Mouse (Mus musculus): Measurements from ENCODE around the gene Cdx2. TPM values are rescaled to one million over a fixed set of nuclear protein-coding genes. Genes with fewer than 3 reads are reported as not detected.
A peak's percentile ranks its signal among the peaks of the same experiment; 100 is the strongest.

The Cdx2 gene
- polyA plus RNA-seq, 1 experiment: 0.70 TPM

GRCm38 (mm10) chr5:147270673-147271655 lies 36.1 kb downstream of the Cdx2 start:
- no peak for TF ChIP-seq POLR2A (IDR thresholded peaks at IDR 0.05; ENCODE audit: insufficient read depth, low read length)
- no peak for TF ChIP-seq CTCF (IDR thresholded peaks at IDR 0.05; ENCODE audit: low read depth, low read length)
- no peak for TF ChIP-seq EP300 (IDR thresholded peaks at IDR 0.05; ENCODE audit: insufficient read depth, low read depth, low read length)
- H3K36me3 ChIP-seq (ENCODE audit: control insufficient read depth, insufficient read depth, low read length, poor library complexity, severe bottlenecking): no peaks in the 10 kb centered on the region
- no peaks in the 10 kb centered on the region for H3K4me1 ChIP-seq (ENCODE audit: control insufficient read depth, insufficient read depth, low read length)
- 0 out of 2 replicates have a peak overlapping the region, but pooled peaks have one; percentile 19 for H3K9ac ChIP-seq (ENCODE audit: low read depth, poor library complexity, severe bottlenecking)
- no peak overlapping the region for H3K27ac ChIP-seq (ENCODE audit: insufficient read depth, low read length)
- H3K9me3 ChIP-seq (replicated peaks; ENCODE audit: control insufficient read depth, insufficient read depth, low read length, poor library complexity, severe bottlenecking): no peaks in the 10 kb centered on the region
- peak overlapping the region; percentile 34; the same call in 1 of the 2 replicates for H3K4me3 ChIP-seq (ENCODE audit: low read depth, low read length)
- peaks cover 23% of the 10 kb centered on the region for H3K27me3 ChIP-seq (ENCODE audit: control insufficient read depth, insufficient read depth, low read length, poor library complexity, severe bottlenecking)

- Histone ChIP-seq H3K9me3 (replicated peaks; ENCODE audit: control insufficient read depth, insufficient read depth, low read length, poor library complexity, severe bottlenecking) (no peaks in the 10 kb centered on the region), H3K27me3 (ENCODE audit: control insufficient read depth, insufficient read depth, low read length, poor library complexity, severe bottlenecking) (peaks cover 17% of the 10 kb centered on the region), H3K9ac (ENCODE audit: low read depth, poor library complexity, severe bottlenecking) (0 out of 2 replicates have a peak within 1 kb of the TSS, but pooled peaks have one; percentile 19), H3K4me3 (ENCODE audit: low read depth, low read length) (peak within 1 kb of the TSS; percentile 34), H3K27ac (ENCODE audit: insufficient read depth, low read length) (no peak within 1 kb of the TSS), H3K4me1 (ENCODE audit: control insufficient read depth, insufficient read depth, low read length) (no peaks in the 10 kb centered on the region), H3K36me3 (ENCODE audit: control insufficient read depth, insufficient read depth, low read length, poor library complexity, severe bottlenecking) (no peaks in the 10 kb centered on the region)
- TF ChIP-seq EP300 (IDR thresholded peaks at IDR 0.05; ENCODE audit: insufficient read depth, low read depth, low read length): no peak
- no peak for TF ChIP-seq CTCF (IDR thresholded peaks at IDR 0.05; ENCODE audit: low read depth, low read length)
- TF ChIP-seq POLR2A (IDR thresholded peaks at IDR 0.05; ENCODE audit: insufficient read depth, low read length): no peak
These were observed 37.0 kb downstream of the Cdx2 start, which contains the start of gene Pdx1 for GRCm38 (mm10) chr5:147269926-147270672. Gene Pdx1 (plus strand): TSS chr5:147269959.

- no peak for TF ChIP-seq POLR2A (IDR thresholded peaks at IDR 0.05; ENCODE audit: insufficient read depth, low read length)
- Histone ChIP-seq H3K27me3 (ENCODE audit: control insufficient read depth, insufficient read depth, low read length, poor library complexity, severe bottlenecking) (peaks cover 16% of the 10 kb centered on the region), H3K27ac (ENCODE audit: insufficient read depth, low read length) (no peak overlapping the region), H3K9ac (ENCODE audit: low read depth, poor library complexity, severe bottlenecking) (no peak overlapping the region), H3K9me3 (replicated peaks; ENCODE audit: control insufficient read depth, insufficient read depth, low read length, poor library complexity, severe bottlenecking) (no peaks in the 10 kb centered on the region), H3K4me1 (ENCODE audit: control insufficient read depth, insufficient read depth, low read length) (no peaks in the 10 kb centered on the region), H3K36me3 (ENCODE audit: control insufficient read depth, insufficient read depth, low read length, poor library complexity, severe bottlenecking) (no peaks in the 10 kb centered on the region), H3K4me3 (ENCODE audit: low read depth, low read length) (no peak overlapping the region)
These were observed 37.7 kb downstream of the Cdx2 start for GRCm38 (mm10) chr5:147269371-147269770.

DNA sequence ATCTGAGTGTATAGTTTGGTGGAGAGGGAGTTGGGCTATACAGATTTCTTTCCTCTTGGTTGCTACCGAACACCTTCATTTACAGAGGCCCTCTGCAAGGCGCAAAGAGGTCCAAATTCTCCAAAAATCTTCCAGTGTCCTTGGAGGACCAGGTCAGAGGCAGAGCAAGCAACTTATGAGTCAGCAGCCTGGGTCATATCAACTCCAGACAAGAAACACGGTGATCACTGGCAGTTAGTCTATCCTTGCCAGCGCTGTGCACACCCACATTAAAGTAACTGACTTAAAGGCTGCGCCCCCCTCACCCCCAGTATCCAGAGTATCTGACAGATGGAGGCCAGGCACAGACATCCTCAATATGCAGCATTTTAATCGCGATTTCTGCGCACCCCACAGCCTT lies 38.3 kb downstream of the Cdx2 start:
- no peak overlapping the region for H3K4me3 ChIP-seq (ENCODE audit: low read depth, low read length)
- TF ChIP-seq CTCF (IDR thresholded peaks at IDR 0.05; ENCODE audit: low read depth, low read length) (no peak), POLR2A (IDR thresholded peaks at IDR 0.05; ENCODE audit: insufficient read depth, low read length) (no peak), EP300 (IDR thresholded peaks at IDR 0.05; ENCODE audit: insufficient read depth, low read depth, low read length) (no peak)
- no peak overlapping the region for H3K27ac ChIP-seq (ENCODE audit: insufficient read depth, low read length)
- no peak overlapping the region for H3K9ac ChIP-seq (ENCODE audit: low read depth, poor library complexity, severe bottlenecking)
- H3K4me1 ChIP-seq (ENCODE audit: control insufficient read depth, insufficient read depth, low read length): no peaks in the 10 kb centered on the region
- H3K9me3 ChIP-seq (replicated peaks; ENCODE audit: control insufficient read depth, insufficient read depth, low read length, poor library complexity, severe bottlenecking): no peaks in the 10 kb centered on the region
- H3K36me3 ChIP-seq (ENCODE audit: control insufficient read depth, insufficient read depth, low read length, poor library complexity, severe bottlenecking): no peaks in the 10 kb centered on the region
- peaks cover 11% of the 10 kb centered on the region for H3K27me3 ChIP-seq (ENCODE audit: control insufficient read depth, insufficient read depth, low read length, poor library complexity, severe bottlenecking)

- Histone ChIP-seq H3K36me3 (ENCODE audit: control insufficient read depth, insufficient read depth, low read length, poor library complexity, severe bottlenecking) (no peaks in the 10 kb centered on the region), H3K4me1 (ENCODE audit: control insufficient read depth, insufficient read depth, low read length) (no peaks in the 10 kb centered on the region), H3K9me3 (replicated peaks; ENCODE audit: control insufficient read depth, insufficient read depth, low read length, poor library complexity, severe bottlenecking) (no peaks in the 10 kb centered on the region), H3K4me3 (ENCODE audit: low read depth, low read length) (no peak overlapping the region), H3K27ac (ENCODE audit: insufficient read depth, low read length) (no peak overlapping the region), H3K9ac (ENCODE audit: low read depth, poor library complexity, severe bottlenecking) (no peak overlapping the region), H3K27me3 (ENCODE audit: control insufficient read depth, insufficient read depth, low read length, poor library complexity, severe bottlenecking) (peaks cover 11% of the 10 kb centered on the region)
- TF ChIP-seq POLR2A (IDR thresholded peaks at IDR 0.05; ENCODE audit: insufficient read depth, low read length) (no peak), CTCF (IDR thresholded peaks at IDR 0.05; ENCODE audit: low read depth, low read length) (no peak), EP300 (IDR thresholded peaks at IDR 0.05; ENCODE audit: insufficient read depth, low read depth, low read length) (no peak)
These were observed 39.6 kb downstream of the Cdx2 start for GRCm38 (mm10) chr5:147267434-147267833.
